Mouse (Mus musculus): Measurements from ENCODE around the gene Ctnnbip1.

DNA sequence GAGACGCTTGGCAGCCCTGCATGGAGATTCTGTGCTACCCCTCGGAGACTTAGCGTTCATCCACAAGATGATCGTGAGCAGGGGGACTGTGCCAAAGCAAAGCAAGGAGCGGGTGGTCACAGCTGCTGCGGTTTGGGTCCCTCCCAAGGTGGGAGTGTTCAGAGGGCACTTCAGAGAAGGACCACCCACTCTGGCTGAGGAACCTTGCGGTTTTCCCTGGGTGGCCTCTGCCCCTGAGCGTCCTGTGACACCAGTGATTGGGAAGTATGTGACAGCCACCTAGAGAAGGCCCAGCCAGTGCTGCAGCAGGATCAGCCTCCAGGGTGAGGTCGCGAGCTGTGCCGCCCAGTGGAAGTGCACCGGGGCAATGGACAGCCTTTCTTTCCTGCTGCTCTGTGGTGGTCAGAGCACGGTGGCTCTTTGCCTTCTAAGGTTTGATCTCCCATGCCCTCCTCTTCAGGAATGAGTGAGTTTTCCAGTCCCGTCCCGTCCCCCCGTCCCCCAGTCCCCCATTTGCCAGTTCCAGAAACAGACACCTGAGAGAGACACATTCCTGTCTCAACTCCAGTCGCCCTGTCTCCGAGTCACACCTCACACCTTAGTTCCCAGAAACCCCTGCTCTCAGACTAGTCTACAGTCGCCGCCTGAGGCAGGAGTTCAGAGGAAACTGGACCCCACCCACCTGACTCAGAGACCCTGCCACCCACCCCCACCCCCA, 89.7 kb downstream of the Ctnnbip1 start:
- TF ChIP-seq CTCF (IDR thresholded peaks at IDR 0.05; ENCODE audit: low read depth, low read length) (no peak), POLR2A (IDR thresholded peaks at IDR 0.05; ENCODE audit: insufficient read depth, low read length) (no peak)
